Mouse (Mus musculus): ENCODE data around the gene Ap4e1.
"Not testable (repeated sequence)": the region's sequence is repeated elsewhere in the genome, so short reads cannot be mapped to it uniquely, and the experiment has no call there.

The Ap4e1 gene

GRCm38 (mm10) chr2:127077611-127078010 lies 69.1 kb downstream of the Ap4e1 start:
- no peak for DNase-seq (ENCODE audit: low spot score in 2 of 2)

GRCm38 (mm10) chr2:127079066-127079465 lies 70.5 kb downstream of the Ap4e1 start:
- DNase-seq (ENCODE audit: low spot score in 2 of 2): not testable (repeated sequence)

GRCm38 (mm10) chr2:127079881-127080590 lies 71.5 kb downstream of the Ap4e1 start:
- DNase-seq (ENCODE audit: low spot score in 2 of 2): no peak

GRCm38 (mm10) chr2:127080591-127081218 lies 72.2 kb downstream of the Ap4e1 start:
- DNase-seq (ENCODE audit: low spot score in 2 of 2): no peak

GRCm38 (mm10) chr2:127086235-127086634 lies 77.7 kb downstream of the Ap4e1 start:
- DNase-seq (ENCODE audit: low spot score in 2 of 2): peak in 1 of 2 experiments; percentile 23

- not testable (repeated sequence) for DNase-seq (ENCODE audit: low spot score in 2 of 2)
Measured at GRCm38 (mm10) chr2:127090151-127090550, 81.6 kb downstream of the Ap4e1 start.

- no peak for DNase-seq (ENCODE audit: low spot score in 2 of 2)
Measured at GRCm38 (mm10) chr2:127092000-127092399, 83.5 kb downstream of the Ap4e1 start.

GRCm38 (mm10) chr2:127108986-127109385 lies 100.5 kb downstream of the Ap4e1 start:
- DNase-seq (ENCODE audit: low spot score in 2 of 2): no peak
